Mouse (Mus musculus) heart, postnatal 36 days (tissue): ENCODE results near the gene Tfb1m. TPM values are rescaled to one million over a fixed set of nuclear protein-coding genes. Genes with fewer than 3 reads are reported as not detected.

Experiments
- DNase-seq, 2 experiments: peaks; one replicate each; pipeline ENCODE4 v3.0.0; 2021 to 2022
- intact Hi-C: fragments of 180-260 bp; cut with DNase I; formaldehyde crosslinking; loops from one replicate; pipeline ENCODE4 v1.15.1; 2025
- total RNA-seq, 2 experiments: library from RNA; stranded (reverse); gene quantifications; 2 replicates each; pipeline ENCODE4 v1.2.3; 2021

Gene Tfb1m
- total RNA-seq = 10 to 100 TPM; 11.2 to 11.4 TPM

GRCm38 (mm10) chr17:3557331-3558311 is at the start of gene Tfb1m:
Gene Tfb1m, minus strand, starts transcription at chr17:3557781.
- DNase-seq = peak; percentile 95 to 98
- intact Hi-C loops = no loop called here

- DNase-seq = no peak
- intact Hi-C loops = no loop called here
Measured at GRCm38 (mm10) chr17:3602954-3603672, 45.5 kb upstream of the Tfb1m start.

GRCm38 (mm10) chr17:3598393-3598792 is 40.8 kb upstream of the Tfb1m start:
- intact Hi-C loops = no loop called here

GRCm38 (mm10) chr17:3597866-3598265 is 40.3 kb upstream of the Tfb1m start:
- DNase-seq = no peak
- intact Hi-C loops = no loop called here

More at GRCm38 (mm10) chr17:3598393-3598792, 40.8 kb upstream of the Tfb1m start:
- DNase-seq = no peak

GRCm38 (mm10) chr17:3597130-3597529 is 39.5 kb upstream of the Tfb1m start:
- intact Hi-C loops = no loop called here
- DNase-seq = no peak

- intact Hi-C loops = loop anchor here (1.0 to 5.0 kb wide), 3 partner anchors 221 to 1826 kb away; no protein-coding TSS in a partner anchor
- DNase-seq = peak; percentile 68 to 81
Measured at GRCm38 (mm10) chr17:3570876-3571275, 13.3 kb upstream of the Tfb1m start.

GRCm38 (mm10) chr17:3562405-3562804 is 4.8 kb upstream of the Tfb1m start:
- DNase-seq = no peak
- intact Hi-C loops = loop anchor here (10.0 kb wide), 1 partner anchor 632 kb away; no protein-coding TSS in a partner anchor

GRCm38 (mm10) chr17:3560534-3560933 is 3.0 kb upstream of the Tfb1m start:
- no peak for DNase-seq
- intact Hi-C loops = loop anchor here (10.0 kb wide), 1 partner anchor 634 kb away; no protein-coding TSS in a partner anchor

GRCm38 (mm10) chr17:3558356-3558870 is 832 bp upstream of the Tfb1m start:
- intact Hi-C loops = no loop called here
- no peak for DNase-seq

- intact Hi-C loops = no loop called here
- no peak for DNase-seq
Measured at GRCm38 (mm10) chr17:3556251-3556650, 1.3 kb downstream of the Tfb1m start.

GRCm38 (mm10) chr17:3547725-3548124 is 9.9 kb downstream of the Tfb1m start:
- intact Hi-C loops = no loop called here
- no peak for DNase-seq

- intact Hi-C loops = no loop called here
- DNase-seq = no peak
Measured at GRCm38 (mm10) chr17:3541033-3541432, 16.5 kb downstream of the Tfb1m start.

GRCm38 (mm10) chr17:3540304-3540703 is 17.3 kb downstream of the Tfb1m start:
- no peak for DNase-seq
- intact Hi-C loops = no loop called here

GRCm38 (mm10) chr17:3533425-3533824 is 24.2 kb downstream of the Tfb1m start:
- DNase-seq = no peak
- intact Hi-C loops = no loop called here

GRCm38 (mm10) chr17:3532254-3532653 is 25.3 kb downstream of the Tfb1m start, which contains the start of gene Cldn20:
Gene Cldn20, plus strand, starts transcription at chr17:3532554.
- intact Hi-C loops = no loop called here
- DNase-seq = no peak

- intact Hi-C loops = no loop called here
Measured at GRCm38 (mm10) chr17:3531641-3532040, 25.9 kb downstream of the Tfb1m start.

GRCm38 (mm10) chr17:3530549-3530948 is 27.0 kb downstream of the Tfb1m start:
- no peak for DNase-seq
- intact Hi-C loops = no loop called here

More at GRCm38 (mm10) chr17:3531641-3532040, 25.9 kb downstream of the Tfb1m start:
- DNase-seq = no peak

GRCm38 (mm10) chr17:3529523-3529922 is 28.1 kb downstream of the Tfb1m start:
- DNase-seq = no peak
- intact Hi-C loops = no loop called here

- DNase-seq = no peak
- intact Hi-C loops = no loop called here
Measured at GRCm38 (mm10) chr17:3527841-3528471, 29.6 kb downstream of the Tfb1m start.

GRCm38 (mm10) chr17:3520344-3520743 is 37.2 kb downstream of the Tfb1m start:
- no peak for DNase-seq
- intact Hi-C loops = no loop called here
